8 mouse cellular contexts compared by ENCODE assay signal in the genomic region with DNA sequence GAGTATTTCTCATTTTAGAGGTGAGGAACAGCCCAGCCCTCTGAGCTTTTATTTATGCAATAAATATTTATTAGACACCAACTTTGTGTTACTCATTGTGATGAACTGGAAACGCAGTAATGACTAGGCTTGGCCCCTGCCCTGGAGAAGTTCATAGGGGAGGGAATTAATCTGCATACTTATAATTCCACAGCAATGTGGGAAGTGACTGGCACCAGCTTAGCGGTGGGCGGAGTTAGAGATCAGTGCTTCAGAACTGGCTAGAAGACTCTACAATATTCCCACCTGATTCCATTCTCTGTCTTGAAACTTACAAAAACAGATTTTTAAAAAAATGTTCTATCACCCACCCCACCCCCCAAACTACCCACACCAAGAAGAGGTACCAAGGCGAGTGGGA. TPM values are rescaled to one million over a fixed set of nuclear protein-coding genes. Genes with fewer than 3 reads are reported as not detected.
DNase-seq lines count a peak whose midpoint lies in the region; ATAC-seq and TF ChIP-seq lines count a peak whose summit lies in the region.

No protein-coding gene starts in this region.

- H3K36me3 ChIP-seq in kidney, embryonic 14.5 days (ENCODE audit: control insufficient read depth, insufficient read depth, low read length): no peaks in the 10 kb centered on the region

- no peak overlapping the region for H3K9ac ChIP-seq in kidney, embryonic 14.5 days (ENCODE audit: low read depth, low read length)

- no peak overlapping the region for H3K4me2 ChIP-seq in kidney, embryonic 14.5 days (replicated peaks; ENCODE audit: low read depth, low read length)

- no peak overlapping the region for H3K27ac ChIP-seq in kidney, embryonic 14.5 days (ENCODE audit: low read depth, low read length)
- H3K27ac ChIP-seq in olfactory bulb, adult 2 months (ENCODE audit: insufficient read depth, low read depth, low read length): peak overlapping the region; percentile 29; the same call in 1 of the 2 replicates

- no peaks in the 10 kb centered on the region for H3K27me3 ChIP-seq in kidney, embryonic 14.5 days (ENCODE audit: control insufficient read depth, insufficient read depth, low read length)

- 83% methylated on average over 4 of the region's 4 CpGs for WGBS in kidney, embryonic 14.5 days
- WGBS in olfactory bulb, adult 2 months: 50% methylated on average over 4 of the region's 4 CpGs

- 0 out of 2 replicates have a peak, but pooled peaks cover 2% of the 10 kb centered on the region for H3K4me1 ChIP-seq in kidney, embryonic 14.5 days (ENCODE audit: control insufficient read depth, insufficient read depth, low read length)
- H3K4me1 ChIP-seq in olfactory bulb, adult 2 months (ENCODE audit: control insufficient read depth, insufficient read depth, low read length): peaks cover 12% of the 10 kb centered on the region

- no peak for ATAC-seq in kidney, embryonic 14.5 days (ENCODE audit: low FRiP score, low TSS enrichment)

- no peak for TF ChIP-seq CTCF in brain, embryonic 14.5 days (IDR thresholded peaks at IDR 0.05; ENCODE audit: borderline replicate concordance, extremely low read depth, insufficient read depth, insufficient read length)
- no peak for TF ChIP-seq CTCF in olfactory bulb, adult 2 months (IDR thresholded peaks at IDR 0.05; ENCODE audit: insufficient read depth, low read depth, low read length)

- TF ChIP-seq POLR2A in brain, embryonic 14.5 days (IDR thresholded peaks at IDR 0.05; ENCODE audit: borderline replicate concordance, extremely low read depth, insufficient read depth, insufficient read length, poor library complexity, severe bottlenecking): no peak
- no peak for TF ChIP-seq POLR2A in olfactory bulb, adult 2 months (IDR thresholded peaks at IDR 0.05; ENCODE audit: insufficient read depth, low read depth, low read length)

- peak; percentile 46 for DNase-seq in kidney, adult 11 months
- peak; percentile 40 for DNase-seq in brain, embryonic 14.5 days (ENCODE audit: low read depth)
- DNase-seq in gastrocnemius, postnatal 25 days: peak; percentile 55
- peak; percentile 55 to 68 for DNase-seq in kidney, postnatal 25 days
- no peak for DNase-seq in embryo, embryonic 10 days (ENCODE audit: low spot score)
- DNase-seq in right cerebral cortex, postnatal 36 days (ENCODE audit: low spot score in 2 of 2): no peak

- no peaks in the 10 kb centered on the region for H3K9me3 ChIP-seq in kidney, embryonic 14.5 days (ENCODE audit: control insufficient read depth, low read length)

- no peak overlapping the region for H3K4me3 ChIP-seq in kidney, embryonic 14.5 days (ENCODE audit: low read length)
- H3K4me3 ChIP-seq in olfactory bulb, adult 2 months (ENCODE audit: insufficient read depth, low read depth, low read length): no peak overlapping the region

RNA-seq across cellular contexts. Expression of gene Ssr3, which starts 49.8 kb away (rescaled TPM):
- polyA plus RNA-seq in kidney, embryonic 14.5 days (2014; fragmentation: Nextera tagmentation; extraction: Ambion mirVana): 250 and 323 TPM in 2 replicates
- 125 and 138 TPM in 2 replicates for polyA plus RNA-seq in brain, embryonic 14.5 days (2012; rRNA removed)
- 100 to 1,000 TPM; 120 to 130 TPM for total RNA-seq in gastrocnemius, postnatal 25 days (2021)
- polyA plus RNA-seq in olfactory bulb, adult 2 months (2012; ENCODE audit: insufficient read depth, insufficient read length, low replicate concordance, missing spikeins): 294 TPM in 1 of 2 replicates, not detected in the other

Comparison
In these comparisons a context has a peak if more than half of its experiments do, and no peak if none do; other contexts are left out.
1. DNase-seq: peak in kidney, adult 11 months (single experiment), brain, embryonic 14.5 days (single experiment), gastrocnemius, postnatal 25 days (single experiment) and kidney, postnatal 25 days (2 of 2); none in embryo, embryonic 10 days (single experiment) and right cerebral cortex, postnatal 36 days (0 of 2).